Mouse (Mus musculus) heart, adult 11 months (tissue): ENCODE data around the gene Ces2c.
"Not testable (repeated sequence)": the region's sequence is repeated elsewhere in the genome, so short reads cannot be mapped to it uniquely, and the experiment has no call there.

Experiments used
- DNase-seq: peaks from one replicate; pipeline ENCODE4 v3.0.0; 2022

Ces2c gene

GRCm38 (mm10) chr8:104846831-104847230 lies at the start of gene Ces2c:
Ces2c (plus strand) TSS chr8:104847068.
- DNase-seq: peak; percentile 49

DNA sequence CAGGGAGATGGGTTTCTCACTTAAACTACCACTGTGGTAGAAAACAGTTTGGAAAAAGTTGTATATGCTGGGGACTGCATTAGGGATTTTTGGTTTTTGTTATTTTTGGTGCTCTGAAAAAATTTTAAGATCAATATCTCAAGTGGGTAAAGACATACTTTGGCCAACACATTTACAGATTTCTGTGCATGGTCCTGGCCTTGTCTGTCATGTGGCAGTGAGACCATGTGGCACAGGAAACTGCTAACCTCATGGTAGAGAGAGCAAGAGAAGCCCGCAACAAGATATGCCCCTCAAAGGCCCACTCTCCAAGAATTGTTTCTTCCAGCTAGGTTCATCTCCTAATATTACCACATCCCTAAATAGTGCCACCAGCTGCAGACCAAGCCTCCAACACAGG lies 47.5 kb upstream of the Ces2c start:
- no peak for DNase-seq

DNA sequence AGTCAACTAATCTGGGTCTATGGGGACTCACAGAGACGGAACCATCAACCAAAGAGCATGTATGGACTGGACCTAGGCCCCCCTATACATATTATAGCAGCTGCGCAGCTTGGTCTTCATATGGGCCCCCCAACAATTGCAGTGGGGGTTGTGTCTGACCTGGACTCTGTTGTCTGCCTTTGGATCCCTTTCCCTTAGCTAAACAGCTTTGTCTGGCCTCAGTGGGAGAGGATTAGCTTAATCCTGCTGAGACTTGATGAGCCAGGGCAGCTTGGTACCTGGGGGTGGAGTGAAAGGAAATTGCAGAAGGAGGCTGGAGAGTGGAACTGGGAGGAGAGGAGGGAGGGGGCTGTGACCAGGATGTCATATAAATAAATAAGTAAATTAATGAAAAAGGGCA lies 40.7 kb upstream of the Ces2c start:
- no peak for DNase-seq

DNA sequence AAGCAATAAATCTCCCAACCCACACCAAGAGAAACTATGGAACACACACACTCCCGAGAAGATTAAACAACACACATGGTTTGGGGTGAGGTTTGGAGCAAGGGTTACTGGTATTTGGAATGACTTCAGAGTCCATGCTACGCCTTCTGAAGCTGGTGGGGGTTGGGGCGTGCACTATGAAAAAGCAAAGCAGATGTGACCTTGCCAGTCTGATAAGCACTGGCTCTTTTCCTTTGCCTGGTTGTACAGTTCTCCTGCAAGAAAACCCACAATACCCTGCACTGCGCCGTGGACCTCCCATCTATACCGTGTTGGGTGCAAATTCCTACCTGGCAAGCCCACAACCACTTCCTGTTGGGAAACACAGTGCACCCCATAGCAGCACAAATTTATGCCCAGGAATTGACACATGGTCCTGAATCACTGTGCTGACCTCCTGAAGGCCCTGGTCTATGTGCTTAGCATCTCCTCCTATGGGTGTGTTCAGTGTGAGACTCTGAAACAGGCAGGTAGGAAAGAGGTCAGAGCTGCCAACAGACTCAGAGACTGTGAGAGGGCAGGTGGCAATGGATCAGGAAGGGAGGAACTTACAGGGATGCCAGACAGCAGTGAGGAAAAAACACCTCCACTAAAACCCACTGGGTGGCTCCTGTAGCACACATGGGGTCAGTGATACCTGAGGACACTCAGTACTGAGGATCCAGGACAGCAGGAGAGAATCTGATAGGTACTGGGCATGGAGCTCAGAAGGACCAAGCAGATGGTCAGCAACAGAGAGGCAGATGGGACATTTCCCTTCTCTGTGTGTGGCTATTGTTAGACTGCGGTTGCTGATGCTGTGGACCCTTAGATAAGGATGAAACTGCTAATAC lies 38.1 kb upstream of the Ces2c start:
- DNase-seq: peak; percentile 78

DNA sequence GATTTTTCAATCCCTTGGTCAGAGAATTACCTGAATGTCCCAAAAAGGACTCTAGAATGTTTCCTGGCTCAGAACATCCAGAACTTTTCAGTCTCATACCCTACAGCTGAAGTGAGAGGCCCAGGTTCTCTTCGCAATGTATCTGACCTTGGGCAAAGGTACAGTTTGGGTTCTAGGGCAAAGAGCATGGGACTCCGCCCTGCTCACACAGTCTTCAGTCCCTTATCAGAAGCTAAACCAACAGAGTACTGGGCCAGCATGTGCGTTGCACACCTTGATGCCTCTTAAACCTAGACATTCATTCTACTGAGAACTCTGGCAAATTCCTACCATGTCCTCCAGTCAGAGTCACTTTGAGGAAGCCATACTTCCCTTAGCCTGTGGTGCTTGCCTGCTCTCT lies 37.4 kb upstream of the Ces2c start:
- DNase-seq: peak; percentile 61

DNA sequence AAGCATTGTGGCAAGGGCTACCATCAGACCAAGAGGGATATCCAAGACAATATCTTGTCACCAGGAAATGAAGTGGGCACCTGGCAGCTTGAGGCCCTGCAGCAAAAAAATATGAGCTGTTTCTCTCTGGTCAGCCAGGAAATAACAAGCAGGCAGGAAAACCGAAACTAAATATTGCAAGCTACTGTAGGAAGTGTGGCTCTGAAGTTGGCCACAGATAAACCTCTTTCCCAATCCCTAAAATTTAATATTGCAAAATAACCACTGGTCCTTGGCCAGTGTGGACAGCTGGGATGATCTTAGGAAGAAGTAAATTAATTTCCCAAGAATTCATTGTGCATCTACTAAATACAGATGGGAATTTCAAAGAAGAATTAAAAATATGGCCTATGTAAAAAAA lies 20.0 kb upstream of the Ces2c start:
- peak; percentile 86 for DNase-seq

DNA sequence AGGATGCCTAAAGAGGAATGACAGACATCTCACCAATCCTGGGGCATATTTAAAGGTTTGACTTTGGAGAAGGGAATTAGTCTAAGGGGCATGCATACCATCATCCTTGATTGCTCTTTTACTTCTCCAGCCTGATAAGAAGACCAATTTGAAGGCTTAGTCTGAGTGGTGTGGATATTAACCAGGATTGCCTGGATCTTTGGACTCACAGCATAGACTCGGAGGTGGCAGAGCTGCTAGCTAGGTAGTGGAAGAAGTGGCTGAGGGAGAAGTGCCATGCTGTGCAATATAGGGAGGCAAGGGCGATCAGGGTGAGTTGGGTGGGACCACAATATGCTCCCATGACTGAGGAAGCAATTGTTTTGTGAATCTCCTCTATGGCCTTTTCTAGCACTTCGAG lies 18.6 kb upstream of the Ces2c start:
- DNase-seq: peak; percentile 17

GRCm38 (mm10) chr8:104831440-104831839 lies 15.4 kb upstream of the Ces2c start, which contains the start of gene Ces2b:
Ces2b (plus strand) TSS chr8:104831572.
- DNase-seq: peak; percentile 86

GRCm38 (mm10) chr8:104841360-104842078 lies 5.3 kb upstream of the Ces2c start:
- peak; percentile 14 for DNase-seq

- peak; percentile 76 for DNase-seq
Measured at GRCm38 (mm10) chr8:104847741-104848462, 1.0 kb downstream of the Ces2c start.

DNA sequence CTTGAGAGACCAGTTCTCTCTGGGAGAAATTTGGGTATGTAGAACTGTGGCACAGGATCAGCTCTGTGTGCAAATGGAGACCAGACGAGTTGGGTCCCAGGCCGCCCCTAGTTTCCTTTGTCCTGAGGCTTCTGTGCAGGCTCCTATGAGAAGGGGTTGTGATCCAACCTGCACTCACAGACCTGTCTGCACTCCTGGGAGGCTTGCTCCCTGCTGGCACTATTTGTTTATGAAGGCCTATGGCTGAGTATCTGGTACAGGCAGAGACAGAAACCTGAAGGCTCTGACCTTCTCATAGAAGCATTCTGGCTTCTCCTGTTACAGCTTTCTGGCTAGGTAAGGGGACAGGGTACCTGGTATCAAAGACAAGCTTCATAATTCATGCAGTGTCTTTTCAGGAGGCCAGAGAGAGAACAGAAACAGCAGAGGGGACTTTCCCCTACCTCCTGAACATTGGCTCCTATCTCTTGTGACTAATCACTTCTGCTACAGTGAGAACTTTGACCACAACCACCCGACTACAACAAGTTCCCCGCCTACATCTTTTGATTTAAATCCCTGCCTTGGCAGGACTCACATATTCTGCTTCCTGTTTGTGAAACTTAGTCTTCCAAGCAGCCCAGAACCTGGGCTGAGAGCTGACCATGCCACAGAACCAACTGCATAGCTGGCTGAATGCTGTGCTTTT lies 20.1 kb downstream of the Ces2c start:
- DNase-seq: not testable (repeated sequence)

GRCm38 (mm10) chr8:104868876-104869275 lies 22.0 kb downstream of the Ces2c start:
- DNase-seq: not testable (repeated sequence)

- DNase-seq: not testable (repeated sequence)
Measured at GRCm38 (mm10) chr8:104886223-104886926, 39.5 kb downstream of the Ces2c start.

- DNase-seq: no peak
Measured at GRCm38 (mm10) chr8:104901746-104902145, 54.9 kb downstream of the Ces2c start.
